Mouse (Mus musculus) cerebellum, adult 2 months (tissue): ENCODE measurements around the gene Fam243.

Source experiments
- CTCF ChIP-seq: fragments of 200-500 bp; IDR thresholded peaks from 2 replicates; pipeline ENCODE4 v1.5.1; 2011; ENCODE audit warnings: low read depth, mild to moderate bottlenecking, control low read depth, low read length, moderate library complexity, borderline replicate concordance; ENCODE audit not compliant: insufficient read depth
- POLR2A ChIP-seq: fragments of 200-500 bp; IDR thresholded peaks from 2 replicates; pipeline ENCODE4 v1.6.1; 2011; ENCODE audit warnings: low read length, control low read depth, borderline replicate concordance; ENCODE audit not compliant: insufficient read depth

- TF ChIP-seq CTCF (peak; percentile 37; the same call in 1 of the 2 replicates), POLR2A (no peak)
Observed at GRCm38 (mm10) chr16:92288778-92289177, 32.5 kb downstream of the Fam243 start.
